Mouse (Mus musculus) lung, adult 2 months (tissue): ENCODE measurements at regions not wholly inside any gene's neighbourhood (a gene's known extent, or its start where the extent isn't known, plus 50 kb on each side); places are given as distances from the start of the nearest gene placed in this dataset.

Experiments
- CTCF ChIP-seq: fragments of 200-500 bp; IDR thresholded peaks from 2 replicates; pipeline ENCODE4 v1.5.1; 2011; ENCODE audit warnings: mild to moderate bottlenecking, low read length, control low read depth; ENCODE audit not compliant: insufficient read depth
- POLR2A ChIP-seq: fragments of 200-500 bp; IDR thresholded peaks from 2 replicates; pipeline ENCODE4 v1.6.1; 2011; ENCODE audit warnings: low read depth, mild to moderate bottlenecking, control low read depth, low read length, borderline replicate concordance; ENCODE audit errors: extremely low read depth

GRCm38 (mm10) chr1:92751700-92752136 is 79.7 kb upstream of the Gpc1 start:
- no peak for TF ChIP-seq CTCF
- no peak for TF ChIP-seq POLR2A
